Mouse (Mus musculus): ENCODE measurements around the gene Smpd1. TPM values are rescaled to one million over a fixed set of nuclear protein-coding genes. Genes with fewer than 3 reads are reported as not detected.

Gene Smpd1
- polyA plus RNA-seq (2016; fragmentation: Nextera tagmentation; extraction: Ambion mirVana), result 42.5 and 43.6 TPM in 2 replicates

DNA sequence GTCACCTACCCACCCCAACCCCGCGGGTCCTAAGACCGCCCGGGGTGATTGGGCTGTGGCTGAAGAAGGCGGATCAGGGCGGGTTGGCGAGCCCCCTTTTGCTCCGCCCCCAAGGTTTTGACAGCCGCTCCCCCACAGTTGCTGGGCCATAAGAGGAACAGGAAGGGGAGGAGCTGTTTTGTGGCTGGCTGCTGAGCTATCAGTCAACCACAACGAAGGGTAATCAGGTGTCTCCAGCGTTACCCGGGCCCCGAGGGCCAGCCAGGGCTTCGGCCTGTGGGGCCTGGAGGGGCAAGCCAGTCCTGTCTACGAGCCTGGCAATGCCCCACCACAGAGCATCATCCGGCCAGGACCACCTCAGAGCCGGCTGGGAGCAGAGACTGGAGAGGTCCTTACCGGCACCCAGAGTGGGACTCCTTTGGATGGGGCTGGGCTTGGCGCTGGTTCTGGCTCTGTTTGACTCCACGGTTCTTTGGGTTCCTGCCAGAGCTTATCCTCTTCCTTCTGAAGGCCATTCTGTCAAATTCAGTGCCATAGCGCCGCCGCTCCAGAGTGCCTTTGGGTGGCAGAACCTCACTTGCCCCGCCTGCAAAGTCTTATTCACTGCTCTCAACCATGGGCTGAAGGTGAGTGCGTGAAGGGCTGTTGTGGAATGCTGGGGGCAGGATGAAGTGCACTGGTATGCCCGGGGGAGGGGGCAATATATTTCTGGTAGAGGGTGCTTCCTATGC lies at the start of gene Smpd1:
Smpd1 (plus strand) TSS at position 149 of the 731 bp plus-strand sequence.
- no peaks in the 10 kb centered on the region for H3K27me3 ChIP-seq
- peaks cover 20% of the 10 kb centered on the region for H3K4me1 ChIP-seq
- 7% methylated on average over 26 of the region's 26 CpGs for whole genome bisulfite sequencing
- H3K9me3 ChIP-seq, result no peaks in the 10 kb centered on the region
- peaks cover 24% of the 10 kb centered on the region for H3K36me3 ChIP-seq (replicated peaks)
- H3K27ac ChIP-seq, result peak within 1 kb of the TSS; percentile 70
- peak; percentile 94 for ATAC-seq (ENCODE audit: low FRiP score)
- H3K9ac ChIP-seq, result peak within 1 kb of the TSS; percentile 69
- peak within 1 kb of the TSS; percentile 75 for H3K4me2 ChIP-seq
- peak within 1 kb of the TSS; percentile 71 for H3K4me3 ChIP-seq (replicated peaks)

DNA sequence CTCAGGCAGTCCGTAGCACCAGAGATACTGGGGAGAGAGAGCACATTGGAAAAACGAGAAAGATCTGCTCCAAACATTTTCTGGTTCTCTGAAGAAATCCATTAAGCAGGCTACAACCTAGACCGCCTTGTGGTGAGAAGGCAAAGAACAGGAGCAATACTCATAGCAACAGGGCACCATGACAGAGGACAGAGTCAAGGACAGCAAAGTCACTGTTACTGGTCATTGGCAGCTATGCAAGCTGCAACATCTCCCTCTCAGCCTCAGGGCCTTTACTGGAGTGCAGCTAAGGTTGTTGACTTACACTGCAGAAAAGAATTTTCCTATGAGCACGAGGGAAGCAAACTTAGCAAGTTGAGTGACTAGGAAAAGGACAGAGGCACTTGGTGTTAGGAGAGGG lies 46.9 kb upstream of the Smpd1 start:
- Histone ChIP-seq H3K4me1 (no peaks in the 10 kb centered on the region), H3K27ac (no peak overlapping the region), H3K9me3 (no peaks in the 10 kb centered on the region), H3K4me3 (replicated peaks) (no peak overlapping the region), H3K27me3 (no peaks in the 10 kb centered on the region), H3K36me3 (replicated peaks) (no peaks in the 10 kb centered on the region), H3K9ac (no peak overlapping the region), H3K4me2 (no peak overlapping the region)
- ATAC-seq (ENCODE audit: low FRiP score), result no peak
- WGBS, result 78% methylated on average over 4 of the region's 4 CpGs

- Histone ChIP-seq H3K4me1 (no peaks in the 10 kb centered on the region), H3K9ac (no peak overlapping the region), H3K4me3 (replicated peaks) (no peak overlapping the region), H3K4me2 (no peak overlapping the region), H3K27me3 (no peaks in the 10 kb centered on the region), H3K36me3 (replicated peaks) (no peaks in the 10 kb centered on the region), H3K9me3 (no peaks in the 10 kb centered on the region), H3K27ac (no peak overlapping the region)
- ATAC-seq (ENCODE audit: low FRiP score), result no peak
- WGBS, result 80% methylated on average over 5 of the region's 5 CpGs
Observed at GRCm38 (mm10) chr7:105510143-105510542, 44.0 kb upstream of the Smpd1 start.

DNA sequence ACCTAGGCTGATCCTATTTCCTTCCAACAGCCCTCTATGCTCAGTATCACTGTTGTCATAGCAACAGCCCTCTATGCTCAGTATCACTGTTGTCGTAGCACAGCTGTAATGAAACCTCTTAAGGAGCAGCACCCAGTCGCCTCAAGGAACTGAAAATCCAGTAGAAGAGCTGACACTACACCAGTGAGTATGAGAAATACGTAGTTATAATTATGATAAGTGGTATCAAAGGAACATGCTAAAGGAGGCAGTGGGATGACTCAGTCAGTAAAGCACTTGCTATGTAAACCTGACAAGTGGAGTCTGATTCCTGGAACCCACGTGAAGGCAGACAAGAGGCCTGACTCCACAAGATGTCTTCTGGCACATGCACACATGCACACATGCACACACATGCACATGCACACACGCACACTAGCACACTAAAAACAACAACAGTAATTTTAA lies 40.3 kb upstream of the Smpd1 start:
- Histone ChIP-seq H3K36me3 (replicated peaks) (no peaks in the 10 kb centered on the region), H3K4me1 (peaks cover 8% of the 10 kb centered on the region; the same call in 1 of the 2 replicates), H3K27ac (no peak overlapping the region), H3K9me3 (no peaks in the 10 kb centered on the region), H3K9ac (no peak overlapping the region), H3K4me2 (no peak overlapping the region), H3K27me3 (0 out of 2 replicates have a peak, but pooled peaks cover 4% of the 10 kb centered on the region), H3K4me3 (replicated peaks) (no peak overlapping the region)
- WGBS, result 62% methylated on average over 5 of the region's 5 CpGs
- no peak for ATAC-seq (ENCODE audit: low FRiP score)

GRCm38 (mm10) chr7:105514561-105514960 lies 39.6 kb upstream of the Smpd1 start:
- Histone ChIP-seq H3K9me3 (no peaks in the 10 kb centered on the region), H3K27me3 (0 out of 2 replicates have a peak, but pooled peaks cover 4% of the 10 kb centered on the region), H3K27ac (no peak overlapping the region), H3K4me2 (no peak overlapping the region), H3K4me3 (replicated peaks) (no peak overlapping the region), H3K36me3 (replicated peaks) (no peaks in the 10 kb centered on the region), H3K4me1 (peaks cover 8% of the 10 kb centered on the region; the same call in 1 of the 2 replicates), H3K9ac (no peak overlapping the region)
- 77% methylated on average over 5 of the region's 5 CpGs for WGBS
- no peak for ATAC-seq (ENCODE audit: low FRiP score)

DNA sequence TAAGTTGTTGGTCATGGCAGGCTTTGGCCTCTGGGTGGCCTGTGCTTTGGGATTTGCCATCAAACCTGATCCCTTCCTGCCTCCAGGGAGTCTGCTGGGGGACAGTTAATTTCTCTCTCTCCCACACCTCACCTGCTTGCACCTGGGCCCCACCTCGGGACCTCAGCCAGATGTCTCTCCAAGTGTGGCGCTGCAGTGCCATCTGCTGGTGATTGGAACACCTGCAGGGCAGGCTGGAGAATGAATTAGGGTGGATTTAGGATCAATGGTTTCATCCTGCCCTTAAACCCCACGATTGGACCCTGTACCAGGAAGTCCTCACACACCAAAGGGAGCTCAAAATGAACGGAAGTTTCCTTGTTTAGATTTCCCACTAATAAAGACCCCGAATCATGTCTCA lies 39.0 kb upstream of the Smpd1 start:
- H3K27ac ChIP-seq, result no peak overlapping the region
- H3K27me3 ChIP-seq, result 0 out of 2 replicates have a peak, but pooled peaks cover 4% of the 10 kb centered on the region
- peak; percentile 58; the same call in 1 of the 2 replicates for ATAC-seq (ENCODE audit: low FRiP score)
- H3K4me1 ChIP-seq, result peaks cover 8% of the 10 kb centered on the region; the same call in 1 of the 2 replicates
- no peaks in the 10 kb centered on the region for H3K36me3 ChIP-seq (replicated peaks)
- no peak overlapping the region for H3K4me2 ChIP-seq
- H3K9ac ChIP-seq, result no peak overlapping the region
- 18% methylated on average over 5 of the region's 5 CpGs for WGBS
- no peaks in the 10 kb centered on the region for H3K9me3 ChIP-seq
- H3K4me3 ChIP-seq (replicated peaks), result no peak overlapping the region

GRCm38 (mm10) chr7:105516669-105517360 lies 37.3 kb upstream of the Smpd1 start:
- Histone ChIP-seq H3K27ac (no peak overlapping the region), H3K27me3 (0 out of 2 replicates have a peak, but pooled peaks cover 4% of the 10 kb centered on the region), H3K4me3 (replicated peaks) (no peak overlapping the region), H3K9me3 (no peaks in the 10 kb centered on the region), H3K9ac (no peak overlapping the region), H3K4me2 (no peak overlapping the region), H3K36me3 (replicated peaks) (no peaks in the 10 kb centered on the region), H3K4me1 (peaks cover 8% of the 10 kb centered on the region; the same call in 1 of the 2 replicates)
- ATAC-seq (ENCODE audit: low FRiP score), result no peak
- 38% methylated on average over 9 of the region's 9 CpGs for WGBS

DNA sequence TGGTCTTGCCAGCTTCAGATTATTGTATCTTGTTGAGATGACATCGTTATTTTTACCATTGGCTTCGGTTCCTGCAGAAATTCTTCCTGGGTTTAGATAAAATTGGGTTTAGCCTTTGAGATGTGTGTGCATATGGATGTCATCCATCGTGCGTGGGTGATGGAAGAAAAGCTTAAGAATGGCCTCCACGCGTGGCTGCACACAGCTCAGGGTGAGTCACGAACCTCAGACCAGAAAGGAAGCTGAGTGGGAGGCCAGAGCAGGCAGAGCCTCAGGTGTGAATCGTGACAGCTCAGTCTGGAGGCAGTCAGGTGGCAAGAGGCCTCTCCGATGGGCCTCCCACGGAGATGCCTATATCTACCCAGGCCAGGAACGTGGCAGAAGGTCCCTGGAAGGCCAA lies 34.8 kb upstream of the Smpd1 start:
- H3K9me3 ChIP-seq, result no peaks in the 10 kb centered on the region
- H3K27ac ChIP-seq, result no peak overlapping the region
- H3K36me3 ChIP-seq (replicated peaks), result no peaks in the 10 kb centered on the region
- no peak overlapping the region for H3K4me3 ChIP-seq (replicated peaks)
- peaks cover 8% of the 10 kb centered on the region; the same call in 1 of the 2 replicates for H3K4me1 ChIP-seq
- 0 out of 2 replicates have a peak, but pooled peaks cover 4% of the 10 kb centered on the region for H3K27me3 ChIP-seq
- no peak overlapping the region for H3K4me2 ChIP-seq
- no peak overlapping the region for H3K9ac ChIP-seq
- no peak for ATAC-seq (ENCODE audit: low FRiP score)
- WGBS, result 74% methylated on average over 11 of the region's 11 CpGs

DNA sequence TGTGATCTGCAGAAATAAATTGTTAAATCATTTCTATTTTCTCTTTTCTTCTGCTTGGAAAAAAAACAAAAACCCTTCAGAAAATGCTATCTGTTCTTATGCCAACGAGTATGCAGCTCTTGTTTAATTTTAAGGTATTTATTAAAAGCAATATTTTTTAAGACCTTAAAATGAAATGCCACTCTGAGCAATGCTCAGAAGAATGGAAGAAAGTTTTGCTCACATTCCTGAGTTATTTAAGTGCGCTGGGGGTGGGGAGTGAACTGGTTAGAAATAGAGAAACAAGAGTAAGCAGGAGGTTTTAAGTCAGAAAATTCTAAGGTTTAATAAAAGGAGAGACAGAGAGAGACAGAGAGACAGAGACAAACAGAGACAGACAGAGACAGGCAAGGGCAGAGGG lies 34.4 kb upstream of the Smpd1 start:
- Histone ChIP-seq H3K9me3 (no peaks in the 10 kb centered on the region), H3K36me3 (replicated peaks) (no peaks in the 10 kb centered on the region), H3K27ac (no peak overlapping the region), H3K9ac (no peak overlapping the region), H3K27me3 (0 out of 2 replicates have a peak, but pooled peaks cover 4% of the 10 kb centered on the region), H3K4me2 (no peak overlapping the region), H3K4me1 (peaks cover 8% of the 10 kb centered on the region; the same call in 1 of the 2 replicates), H3K4me3 (replicated peaks) (no peak overlapping the region)
- WGBS, result 74% methylated on average over 2 of the region's 2 CpGs
- ATAC-seq (ENCODE audit: low FRiP score), result no peak

GRCm38 (mm10) chr7:105520201-105520600 lies 34.0 kb upstream of the Smpd1 start:
- Histone ChIP-seq H3K4me1 (peaks cover 8% of the 10 kb centered on the region; the same call in 1 of the 2 replicates), H3K36me3 (replicated peaks) (no peaks in the 10 kb centered on the region), H3K9me3 (no peaks in the 10 kb centered on the region), H3K27me3 (0 out of 2 replicates have a peak, but pooled peaks cover 4% of the 10 kb centered on the region), H3K4me2 (no peak overlapping the region), H3K27ac (no peak overlapping the region), H3K9ac (no peak overlapping the region), H3K4me3 (replicated peaks) (no peak overlapping the region)
- 39% methylated on average over 6 of the region's 6 CpGs for WGBS
- ATAC-seq (ENCODE audit: low FRiP score), result no peak

GRCm38 (mm10) chr7:105524222-105524621 lies 29.9 kb upstream of the Smpd1 start:
- Histone ChIP-seq H3K36me3 (replicated peaks) (no peaks in the 10 kb centered on the region), H3K9me3 (no peaks in the 10 kb centered on the region), H3K27me3 (no peaks in the 10 kb centered on the region), H3K4me2 (no peak overlapping the region), H3K4me1 (no peaks in the 10 kb centered on the region), H3K27ac (no peak overlapping the region), H3K4me3 (replicated peaks) (no peak overlapping the region), H3K9ac (no peak overlapping the region)
- 95% methylated on average over 2 of the region's 2 CpGs for whole genome bisulfite sequencing
- ATAC-seq (ENCODE audit: low FRiP score), result no peak

DNA sequence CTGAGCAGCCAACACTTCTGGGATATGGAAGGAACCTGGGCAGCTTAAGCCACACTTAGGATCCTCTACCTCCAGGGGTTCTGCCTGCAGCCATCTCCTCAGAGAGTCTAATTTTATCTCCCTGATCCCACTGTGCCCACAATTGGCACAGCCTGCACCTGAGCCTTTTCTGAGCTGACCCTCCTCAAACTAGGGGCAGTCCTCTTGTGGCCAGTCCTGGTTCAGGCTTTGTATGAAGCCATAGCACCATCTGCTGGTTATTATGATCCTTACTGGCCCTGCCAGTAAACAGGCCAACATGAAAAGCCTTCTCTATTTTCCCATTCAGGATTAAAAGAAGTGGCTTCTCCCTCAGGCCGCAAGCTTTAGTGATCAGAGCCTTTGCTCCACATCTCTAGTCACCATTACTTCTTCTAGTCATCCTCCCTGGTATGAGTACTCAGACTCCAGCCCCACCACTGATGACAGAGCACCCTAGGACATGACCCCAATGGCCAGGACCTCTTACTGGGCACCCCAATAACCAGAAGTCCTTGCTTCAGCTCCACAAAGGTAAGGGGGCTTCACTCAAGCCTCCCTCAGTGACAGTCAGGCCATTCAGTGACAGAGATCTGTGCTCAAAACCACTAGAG lies 26.7 kb upstream of the Smpd1 start:
- Histone ChIP-seq H3K4me1 (no peaks in the 10 kb centered on the region), H3K4me2 (no peak overlapping the region), H3K9ac (no peak overlapping the region), H3K9me3 (no peaks in the 10 kb centered on the region), H3K27me3 (no peaks in the 10 kb centered on the region), H3K27ac (no peak overlapping the region), H3K36me3 (replicated peaks) (no peaks in the 10 kb centered on the region), H3K4me3 (replicated peaks) (no peak overlapping the region)
- ATAC-seq (ENCODE audit: low FRiP score), result peak; percentile 77; the same call in 1 of the 2 replicates
- WGBS, result 44% methylated on average over 1 of the region's 1 CpGs
